Mouse (Mus musculus) kidney, adult 2 months (tissue): ENCODE measurements at regions not wholly inside any gene's neighbourhood (a gene's known extent, or its start where the extent isn't known, plus 50 kb on each side); places are given as distances from the start of the nearest gene placed in this dataset.

ENCODE experiments used
- CTCF ChIP-seq: fragments of 200-500 bp; conservative IDR thresholded peaks from 2 replicates; pipeline ENCODE4 v1.5.1; 2011; ENCODE audit warnings: low read depth, mild to moderate bottlenecking, control low read depth, low read length, moderate library complexity, mixed read lengths; ENCODE audit not compliant: insufficient read depth, insufficient read length
- POLR2A ChIP-seq: fragments of 200-500 bp; IDR thresholded peaks from one replicate; pipeline ENCODE4 v1.6.1; 2011; ENCODE audit warnings: low read depth, low read length, control low read depth

DNA sequence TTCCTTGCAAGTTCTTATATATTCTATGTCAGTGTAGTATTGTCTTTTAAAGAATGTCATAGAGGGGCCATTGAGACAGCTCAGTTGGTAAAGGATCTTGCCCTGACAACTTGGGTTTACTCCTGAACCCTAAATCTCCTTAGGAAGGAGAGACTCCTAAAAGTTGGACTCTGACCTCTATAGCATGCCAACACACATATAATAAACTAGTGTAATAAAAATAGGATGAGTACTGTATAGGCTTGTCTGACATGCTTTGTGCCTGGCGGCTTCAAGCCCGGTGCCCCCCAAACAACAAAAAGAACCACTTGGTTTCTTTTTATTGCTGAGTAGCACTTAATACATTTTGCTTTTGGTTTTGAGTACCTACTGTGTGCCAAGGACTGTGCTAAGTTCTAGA is 65.4 kb upstream of the Smg1 start:
- TF ChIP-seq POLR2A: no peak
- TF ChIP-seq CTCF: no peak
